Mouse (Mus musculus) lung, embryonic 14.5 days (tissue): ENCODE measurements around the gene Ap1s3. TPM values are rescaled to one million over a fixed set of nuclear protein-coding genes. Genes with fewer than 3 reads are reported as not detected.
A peak's percentile ranks its signal among the peaks of the same experiment; 100 is the strongest.
"Not testable (repeated sequence)": the region's sequence is repeated elsewhere in the genome, so short reads cannot be mapped to it uniquely, and the experiment has no call there.

Source experiments
- ATAC-seq: fragments of 200-750 bp; cut with Nextera tagmentation; 2 replicates; pipeline ENCODE4 v1.8.0; 2017; ENCODE audit warnings: mild to moderate bottlenecking, moderate TSS enrichment, moderate library complexity; ENCODE audit not compliant: insufficient read depth
- DNase-seq: peaks from one replicate; pipeline ENCODE4 v3.0.0-alpha.2; 2015
- H3K27ac ChIP-seq: fragments of 300-500 bp; sonication (generic); 2 replicates; pipeline ENCODE4 v1.5.1; 2014; ENCODE audit warnings: low read depth, mild to moderate bottlenecking, moderate library complexity
- H3K27me3 ChIP-seq: fragments of 300-500 bp; sonication (generic); 2 replicates; pipeline ENCODE4 v1.6.1; 2014; ENCODE audit warnings: low read length, control low read depth; ENCODE audit not compliant: insufficient read depth
- H3K36me3 ChIP-seq: fragments of 300-500 bp; sonication (generic); 2 replicates; pipeline ENCODE4 v1.6.1; 2014; ENCODE audit warnings: control low read depth; ENCODE audit not compliant: insufficient read depth
- H3K4me1 ChIP-seq: fragments of 300-500 bp; sonication (generic); 2 replicates; pipeline ENCODE4 v1.6.1; 2014; ENCODE audit warnings: antibody characterized with exemption, control low read depth; ENCODE audit not compliant: insufficient read depth
- H3K4me2 ChIP-seq: fragments of 300-500 bp; sonication (generic); 2 replicates; pipeline ENCODE4 v1.6.1; 2014; ENCODE audit warnings: mild to moderate bottlenecking
- H3K4me3 ChIP-seq: fragments of 300-500 bp; sonication (generic); 2 replicates; pipeline ENCODE4 v1.5.1; 2014; ENCODE audit warnings: low read depth, low read length
- H3K9ac ChIP-seq: fragments of 300-500 bp; sonication (generic); 2 replicates; pipeline ENCODE4 v1.6.1; 2014
- H3K9me3 ChIP-seq: fragments of 300-500 bp; sonication (generic); 2 replicates; pipeline ENCODE4 v1.6.1; 2016; ENCODE audit warnings: low read depth, low read length, control low read depth
- CTCF ChIP-seq: IDR thresholded peaks from 2 replicates; pipeline ENCODE4 v1.5.1; 2016; ENCODE audit warnings: antibody characterized with exemption, low read depth
- WGBS: fragments of 180-500 bp; shearing (Covaris S2); extraction: QIAGEN DNeasy Blood & Tissue Kit; methylation state at CpG from one replicate; pipeline ENCODE4 v1.1.7; 2014; 5-methylcytosine and 5-hydroxymethylcytosine counted together
- polyA plus RNA-seq: library from polyadenylated mRNA; unstranded; fragments of >200 nt; fragmentation: Nextera tagmentation; extraction: Ambion mirVana; gene quantifications from 2 replicates; pipeline ENCODE4 v1.2.1, GENCODE M21; 2014

Gene Ap1s3
- polyA plus RNA-seq, 1 experiment from 2014 or later, result 0.51 TPM

DNA sequence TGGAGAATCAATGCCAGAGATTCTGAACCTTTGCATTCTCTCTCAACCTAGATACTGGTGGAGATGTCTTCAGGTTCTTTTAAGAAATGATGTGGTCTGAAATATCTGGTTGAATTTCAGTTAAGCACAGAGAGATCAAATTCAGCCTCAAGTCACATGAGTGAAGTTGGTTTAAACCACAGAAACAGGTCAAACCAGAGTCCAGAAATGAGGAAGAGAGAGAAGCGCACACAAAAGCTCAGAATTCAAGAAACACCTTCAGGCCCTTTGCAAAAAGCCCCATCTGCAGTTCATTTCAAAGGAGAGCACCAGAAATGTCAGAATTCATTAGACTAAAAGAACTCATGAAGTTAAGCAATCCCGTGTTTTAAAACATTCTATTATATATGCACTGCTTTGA is 52.3 kb downstream of the Ap1s3 start:
- TF ChIP-seq CTCF, result no peak
- DNase-seq (no peak), ATAC-seq (no peak)
- H3K27ac ChIP-seq, result no peak overlapping the region
- no peaks in the 10 kb centered on the region for H3K4me1 ChIP-seq
- H3K9me3 ChIP-seq, result peaks cover 6% of the 10 kb centered on the region; the same call in 1 of the 2 replicates
- H3K4me3 ChIP-seq, result no peak overlapping the region
- no peaks in the 10 kb centered on the region for H3K36me3 ChIP-seq
- H3K4me2 ChIP-seq, result no peak overlapping the region
- H3K9ac ChIP-seq, result no peak overlapping the region
- WGBS, result 81% methylated on average over 2 of the region's 2 CpGs
- H3K27me3 ChIP-seq, result no peaks in the 10 kb centered on the region

- H3K27me3 ChIP-seq, result no peaks in the 10 kb centered on the region
- no peaks in the 10 kb centered on the region for H3K36me3 ChIP-seq
- TF ChIP-seq CTCF, result no peak
- no peak overlapping the region for H3K27ac ChIP-seq
- ATAC-seq (no peak), DNase-seq (no peak)
- H3K4me2 ChIP-seq, result no peak overlapping the region
- H3K9ac ChIP-seq, result no peak overlapping the region
- H3K4me3 ChIP-seq, result no peak overlapping the region
- 81% methylated on average over 2 of the region's 2 CpGs for WGBS
- peaks cover 8% of the 10 kb centered on the region; the same call in 1 of the 2 replicates for H3K9me3 ChIP-seq
- no peaks in the 10 kb centered on the region for H3K4me1 ChIP-seq
Observed at GRCm38 (mm10) chr1:79616492-79616891, 55.3 kb downstream of the Ap1s3 start.

DNA sequence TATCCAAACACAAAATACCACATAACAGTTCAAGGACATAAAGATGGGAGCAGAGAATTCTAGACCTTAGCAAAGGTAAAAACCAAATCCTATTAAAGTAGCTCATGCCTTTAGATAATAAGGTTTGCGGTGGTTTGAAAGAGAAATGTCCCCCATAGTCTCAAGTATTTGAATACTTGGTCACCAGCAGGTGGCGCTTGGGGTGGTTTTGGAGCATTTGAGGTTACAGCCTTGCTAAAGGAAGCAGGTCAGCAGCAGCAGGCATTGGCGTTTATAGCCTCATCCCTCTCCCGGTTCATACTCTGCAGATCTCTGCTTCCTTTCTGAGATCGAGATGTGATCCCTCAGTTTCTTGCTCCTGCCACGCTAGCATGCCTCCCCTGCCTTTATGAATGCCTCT is 57.3 kb downstream of the Ap1s3 start:
- WGBS, result 92% methylated on average over 6 of the region's 6 CpGs
- Histone ChIP-seq H3K27ac (no peak overlapping the region), H3K4me2 (no peak overlapping the region), H3K4me3 (no peak overlapping the region), H3K27me3 (no peaks in the 10 kb centered on the region), H3K36me3 (no peaks in the 10 kb centered on the region), H3K9ac (no peak overlapping the region), H3K9me3 (peaks cover 8% of the 10 kb centered on the region; the same call in 1 of the 2 replicates), H3K4me1 (no peaks in the 10 kb centered on the region)
- ATAC-seq (no peak), DNase-seq (no peak)
- TF ChIP-seq CTCF, result peak; percentile 20; the same call in 1 of the 2 replicates

DNA sequence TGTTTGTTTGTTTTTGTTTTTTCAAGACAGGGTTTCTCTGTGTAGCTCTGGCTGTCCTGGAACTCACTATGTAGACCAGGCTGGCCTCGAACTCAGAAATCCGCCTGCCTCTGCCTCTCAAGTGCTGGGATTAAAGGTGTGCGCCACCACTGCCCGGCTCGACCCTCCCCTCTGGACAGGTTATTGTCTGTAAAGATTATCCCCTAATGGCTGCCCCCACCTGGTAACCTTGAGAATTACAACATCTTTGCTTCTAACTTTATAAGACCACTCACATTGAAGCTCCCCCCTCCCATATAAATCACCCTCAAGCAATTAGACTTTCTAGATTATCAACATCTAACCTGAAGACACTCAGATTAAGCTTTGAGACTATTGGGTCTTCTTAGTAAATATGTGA is 60.5 kb downstream of the Ap1s3 start:
- ATAC-seq, H3K36me3 ChIP-seq, H3K4me1 ChIP-seq, DNase-seq, H3K27me3 ChIP-seq, H3K4me2 ChIP-seq, H3K27ac ChIP-seq, H3K9me3 ChIP-seq, H3K9ac ChIP-seq, H3K4me3 ChIP-seq: not testable (repeated sequence)
- 90% methylated on average over 5 of the region's 5 CpGs for WGBS

- H3K9me3 ChIP-seq, H3K4me3 ChIP-seq, ATAC-seq, H3K27ac ChIP-seq, H3K4me2 ChIP-seq, H3K9ac ChIP-seq, H3K36me3 ChIP-seq, H3K27me3 ChIP-seq, H3K4me1 ChIP-seq: not testable (repeated sequence)
- peak; percentile 86 for DNase-seq
- 40% methylated on average over 5 of the region's 5 CpGs for WGBS
Observed at GRCm38 (mm10) chr1:79608856-79609255, 62.9 kb downstream of the Ap1s3 start.

DNA sequence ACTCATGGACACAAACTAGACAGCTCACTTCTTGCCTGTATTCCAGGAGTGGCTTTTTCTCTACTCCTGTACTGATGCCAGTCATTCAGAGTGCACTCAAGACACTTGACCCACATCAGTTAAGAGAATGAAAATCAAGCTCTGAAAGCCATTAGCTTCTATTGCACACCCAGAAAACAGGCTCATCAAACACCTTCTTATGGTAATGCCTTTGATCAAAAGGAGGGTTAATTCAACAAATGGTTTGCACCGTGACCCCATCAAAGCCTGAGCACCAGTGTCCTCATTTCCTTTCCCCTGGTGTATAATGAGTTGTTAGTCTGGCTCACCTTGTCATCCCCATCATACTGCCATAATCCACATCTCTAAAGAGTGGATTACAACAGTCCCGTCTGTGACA is 69.3 kb downstream of the Ap1s3 start:
- Histone ChIP-seq H3K4me3 (no peak overlapping the region), H3K4me1 (no peaks in the 10 kb centered on the region), H3K27ac (no peak overlapping the region), H3K9me3 (no peaks in the 10 kb centered on the region), H3K9ac (no peak overlapping the region), H3K36me3 (no peaks in the 10 kb centered on the region), H3K4me2 (no peak overlapping the region), H3K27me3 (no peaks in the 10 kb centered on the region)
- 54% methylated on average over 2 of the region's 2 CpGs for WGBS
- TF ChIP-seq CTCF, result no peak
- no peak for DNase-seq
- no peak for ATAC-seq

- Histone ChIP-seq H3K36me3 (no peaks in the 10 kb centered on the region), H3K9me3 (no peaks in the 10 kb centered on the region), H3K4me1 (no peaks in the 10 kb centered on the region), H3K4me3 (no peak overlapping the region), H3K9ac (no peak overlapping the region), H3K27ac (no peak overlapping the region), H3K4me2 (no peak overlapping the region), H3K27me3 (no peaks in the 10 kb centered on the region)
- TF ChIP-seq CTCF, result no peak
- 58% methylated on average over 5 of the region's 5 CpGs for WGBS
- DNase-seq (no peak), ATAC-seq (no peak)
Observed at GRCm38 (mm10) chr1:79598385-79599178, 73.2 kb downstream of the Ap1s3 start.
